Comparison of ENCODE assay signal across 20 mouse cellular contexts in genomic region chr7:138472371-138472770, GRCm38 (mm10).
"Had no signal": no experiment of that assay in that cellular context is flagged by ENCODE, and none has a peak within 500 bp of the region (broad histone marks: within the 10 kb centered on the region; RNA-seq: fewer than 3 reads in every experiment).

No protein-coding gene starts in this region.

- H3K27me3 ChIP-seq: heart, embryonic 13.5 days; heart, embryonic 15.5 days; hindbrain, embryonic 13.5 days; hindbrain, embryonic 15.5 days; limb, embryonic 13.5 days; limb, embryonic 15.5 days; liver, embryonic 13.5 days; liver, embryonic 15.5 days had no signal

- H3K4me3 ChIP-seq: heart, embryonic 13.5 days; heart, embryonic 15.5 days; hindbrain, embryonic 13.5 days; hindbrain, embryonic 15.5 days; limb, embryonic 13.5 days; limb, embryonic 15.5 days; liver, embryonic 13.5 days; liver, embryonic 15.5 days had no signal

- H3K9me3 ChIP-seq: heart, embryonic 13.5 days; heart, embryonic 15.5 days; hindbrain, embryonic 13.5 days; hindbrain, embryonic 15.5 days; limb, embryonic 13.5 days; limb, embryonic 15.5 days; liver, embryonic 13.5 days; liver, embryonic 15.5 days had no signal

- H3K4me2 ChIP-seq: heart, embryonic 13.5 days; heart, embryonic 15.5 days; hindbrain, embryonic 13.5 days; hindbrain, embryonic 15.5 days; limb, embryonic 13.5 days; limb, embryonic 15.5 days; liver, embryonic 11.5 days; liver, embryonic 13.5 days; liver, embryonic 15.5 days had no signal

- ATAC-seq: forebrain, postnatal 0 days; hindbrain, postnatal 0 days; intestine, embryonic 16.5 days had no signal

- H3K4me1 ChIP-seq: heart, embryonic 15.5 days; hindbrain, embryonic 13.5 days; hindbrain, embryonic 15.5 days; limb, embryonic 13.5 days; limb, embryonic 15.5 days; liver, embryonic 13.5 days; liver, embryonic 15.5 days had no signal

- H3K9ac ChIP-seq: forebrain, postnatal 0 days; heart, embryonic 13.5 days; heart, embryonic 15.5 days; hindbrain, embryonic 13.5 days; hindbrain, embryonic 15.5 days; limb, embryonic 13.5 days; limb, embryonic 15.5 days; liver, embryonic 13.5 days; liver, embryonic 15.5 days had no signal

- H3K36me3 ChIP-seq: heart, embryonic 13.5 days; heart, embryonic 15.5 days; hindbrain, embryonic 13.5 days; hindbrain, embryonic 15.5 days; limb, embryonic 13.5 days; limb, embryonic 15.5 days; liver, embryonic 13.5 days; liver, embryonic 15.5 days had no signal

- DNase-seq: forebrain, postnatal 0 days; gastrocnemius, postnatal 14 days; gastrocnemius, postnatal 36 days; heart, adult 18-20 months; heart, postnatal 14 days; heart, postnatal 36 days; layer of hippocampus, adult 9-11 months; layer of hippocampus, postnatal 36 days; left cerebral cortex, postnatal 4 days; liver, embryonic 13.5 days had no signal

- H3K27ac ChIP-seq: heart, embryonic 13.5 days; heart, embryonic 15.5 days; hindbrain, embryonic 13.5 days; hindbrain, embryonic 15.5 days; hindbrain, postnatal 0 days; limb, embryonic 13.5 days; limb, embryonic 15.5 days; liver, embryonic 13.5 days; liver, embryonic 15.5 days had no signal
